Mouse (Mus musculus): ENCODE results near the gene Itm2b.
A peak's percentile ranks its signal among the peaks of the same experiment; 100 is the strongest.

Gene Itm2b

DNA sequence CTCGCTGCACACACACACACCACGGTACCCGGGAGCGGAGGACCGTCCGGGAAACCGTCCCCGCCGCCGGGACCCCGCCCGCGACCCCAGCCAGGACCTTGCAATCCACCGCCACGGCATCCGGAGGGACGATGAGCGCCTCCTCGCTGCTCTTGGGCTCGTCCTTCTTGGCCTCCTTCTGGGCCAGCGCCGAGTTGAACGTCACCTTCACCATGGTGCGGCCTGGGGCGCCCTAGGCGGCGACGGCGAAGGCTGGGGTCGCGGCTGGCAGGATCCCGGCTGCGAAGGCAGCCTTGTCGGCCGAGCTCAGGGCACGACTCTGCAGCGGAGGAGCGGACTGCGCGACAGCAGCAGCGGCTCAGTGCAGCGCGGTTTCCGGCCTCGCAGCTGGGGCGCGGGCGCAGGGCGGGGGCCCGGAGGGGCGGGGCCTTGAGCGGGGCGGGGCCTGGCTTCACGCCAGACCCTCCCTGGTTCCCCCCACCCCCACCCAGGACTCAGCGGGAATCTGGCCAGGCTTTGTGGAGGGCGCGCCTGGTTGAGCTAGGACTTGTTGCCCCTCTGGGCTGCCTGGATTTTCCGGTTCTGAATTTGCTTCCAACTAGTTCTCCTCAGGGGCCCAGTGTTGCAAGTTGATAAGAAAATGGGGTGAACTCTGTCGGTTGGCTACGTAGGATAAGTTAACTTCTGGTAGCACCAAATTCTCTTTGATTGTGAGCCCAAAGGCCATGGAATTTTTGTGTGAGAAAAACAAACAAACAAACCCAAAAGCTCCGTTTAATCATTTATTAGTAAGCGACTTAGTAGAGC lies at the start of gene Itm2b:
TSS of gene Itm2b (minus strand) at position 377 of the 807 bp plus-strand sequence.
- DNase-seq (ENCODE audit: low spot score in 2 of 2), result peak; percentile 86 to 88

- no peak for DNase-seq (ENCODE audit: low spot score in 2 of 2)
Observed at GRCm38 (mm10) chr14:73433487-73433886, 48.4 kb upstream of the Itm2b start.

DNA sequence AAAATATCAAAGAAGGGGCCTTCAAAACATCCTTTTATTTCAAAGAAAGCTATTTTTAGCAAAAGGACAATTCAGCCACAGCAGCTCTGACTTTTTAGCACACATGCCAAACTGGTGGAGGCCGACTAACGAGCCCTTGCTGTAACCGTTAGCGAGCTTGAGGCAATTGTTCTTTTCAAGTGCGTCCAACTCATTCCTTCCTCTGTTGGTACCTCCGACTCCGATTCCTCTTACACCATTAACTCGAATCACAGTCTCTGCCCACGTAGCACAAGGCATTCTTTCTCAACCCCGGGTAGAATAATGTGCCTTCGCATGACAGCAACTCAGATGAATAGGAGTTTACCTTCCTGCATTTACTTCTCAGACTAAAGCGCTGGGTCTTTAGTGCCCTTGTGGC lies 45.5 kb upstream of the Itm2b start:
- no peak for DNase-seq (ENCODE audit: low spot score in 2 of 2)

DNA sequence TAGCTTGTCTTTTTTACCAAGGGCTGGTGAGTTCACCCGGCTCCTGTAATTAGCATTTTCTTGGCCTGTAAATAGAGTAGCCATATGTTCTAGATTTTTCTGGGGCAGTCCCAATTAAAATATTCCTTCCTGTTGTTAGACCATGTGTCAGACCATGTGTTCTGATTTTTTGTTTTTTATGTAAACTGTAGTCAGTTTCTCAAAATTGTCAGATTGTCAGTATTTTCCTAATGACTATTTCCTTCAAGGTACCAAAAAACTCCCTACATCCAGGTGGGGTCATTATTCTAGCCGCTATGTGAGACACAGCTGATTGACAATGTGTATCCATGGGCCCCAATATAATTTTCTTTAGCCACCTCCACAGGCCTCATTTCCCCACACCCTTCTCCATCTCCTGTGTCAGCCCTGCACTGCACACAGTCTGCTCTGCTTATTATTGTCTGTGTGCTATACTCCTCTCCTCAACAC lies 40.5 kb upstream of the Itm2b start:
- DNase-seq (ENCODE audit: low spot score in 2 of 2), result no peak

DNA sequence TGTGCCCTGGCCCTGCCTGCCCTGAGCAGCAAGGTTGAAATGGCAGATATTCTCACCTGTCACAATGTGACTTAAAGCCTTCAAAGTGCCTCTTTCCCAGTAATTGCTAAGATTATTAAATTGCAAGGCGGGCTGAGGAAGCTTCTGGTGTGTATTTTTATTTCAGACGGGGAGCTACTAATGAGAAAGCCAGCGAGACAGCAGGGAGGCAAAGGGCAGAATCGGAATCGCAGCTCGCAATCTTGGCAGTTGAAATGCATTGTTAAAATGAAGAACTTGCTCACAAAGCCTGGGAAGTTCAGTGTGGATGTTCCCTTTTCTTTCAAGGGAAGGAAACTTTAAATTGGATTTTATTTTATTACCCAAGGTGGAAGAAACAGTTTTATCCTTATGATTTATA lies 39.9 kb upstream of the Itm2b start:
- DNase-seq (ENCODE audit: low spot score in 2 of 2), result no peak

GRCm38 (mm10) chr14:73423542-73423941 lies 38.5 kb upstream of the Itm2b start:
- no peak for DNase-seq (ENCODE audit: low spot score in 2 of 2)

- DNase-seq (ENCODE audit: low spot score in 2 of 2), result no peak
Observed at GRCm38 (mm10) chr14:73422621-73423020, 37.5 kb upstream of the Itm2b start.

- no peak for DNase-seq (ENCODE audit: low spot score in 2 of 2)
Observed at GRCm38 (mm10) chr14:73421580-73421979, 36.5 kb upstream of the Itm2b start.

- no peak for DNase-seq (ENCODE audit: low spot score in 2 of 2)
Observed at GRCm38 (mm10) chr14:73420138-73420745, 35.2 kb upstream of the Itm2b start.

- no peak for DNase-seq (ENCODE audit: low spot score in 2 of 2)
Observed at GRCm38 (mm10) chr14:73416511-73416910, 31.4 kb upstream of the Itm2b start.

- DNase-seq (ENCODE audit: low spot score in 2 of 2), result no peak
Observed at GRCm38 (mm10) chr14:73415376-73416035, 30.4 kb upstream of the Itm2b start.

- DNase-seq (ENCODE audit: low spot score in 2 of 2), result no peak
Observed at GRCm38 (mm10) chr14:73411729-73412128, 26.6 kb upstream of the Itm2b start.

DNA sequence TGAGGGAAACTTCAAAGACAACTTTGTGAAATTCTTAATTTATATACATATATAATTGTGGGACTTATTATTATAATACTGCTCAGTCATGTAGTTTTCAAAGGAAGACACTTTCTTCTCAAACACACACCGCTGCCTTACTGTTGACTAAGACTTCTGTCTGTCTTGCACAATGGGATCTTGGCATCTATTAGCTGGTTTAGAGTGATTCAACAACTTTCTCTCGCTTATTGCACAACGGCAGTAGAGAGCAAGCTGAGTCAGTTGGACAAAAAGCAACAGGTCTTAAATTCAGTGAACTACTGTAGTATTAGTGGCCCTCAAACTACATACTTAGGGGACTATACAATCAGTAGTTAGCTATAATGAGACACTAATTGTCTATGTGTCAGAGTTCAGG lies 25.0 kb upstream of the Itm2b start:
- peak; percentile 54 to 64 for DNase-seq (ENCODE audit: low spot score in 2 of 2)

GRCm38 (mm10) chr14:73408223-73408845 lies 23.2 kb upstream of the Itm2b start:
- no peak for DNase-seq (ENCODE audit: low spot score in 2 of 2)

- no peak for DNase-seq (ENCODE audit: low spot score in 2 of 2)
Observed at GRCm38 (mm10) chr14:73404016-73404415, 18.9 kb upstream of the Itm2b start.

DNA sequence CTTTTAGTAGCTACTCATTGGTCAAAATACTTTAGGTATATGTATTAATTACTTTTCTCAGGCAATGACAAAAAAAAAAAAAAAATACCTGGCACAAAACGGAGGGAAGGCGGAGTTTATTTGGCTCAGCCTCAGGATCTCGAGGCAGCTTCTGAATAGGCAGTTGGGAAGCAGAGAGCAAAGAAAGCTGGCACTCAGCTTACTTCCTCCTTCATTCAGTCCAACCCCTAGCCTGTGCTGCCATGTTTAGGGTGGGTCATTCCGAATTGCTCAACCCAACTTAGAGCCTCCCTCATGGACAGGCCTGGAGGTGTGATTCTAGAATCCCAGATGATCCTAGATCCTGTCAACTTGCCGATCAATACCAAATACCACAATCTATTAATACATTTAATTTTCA lies 18.3 kb upstream of the Itm2b start:
- no peak for DNase-seq (ENCODE audit: low spot score in 2 of 2)

- DNase-seq (ENCODE audit: low spot score in 2 of 2), result no peak
Observed at GRCm38 (mm10) chr14:73402296-73403035, 17.4 kb upstream of the Itm2b start.

DNA sequence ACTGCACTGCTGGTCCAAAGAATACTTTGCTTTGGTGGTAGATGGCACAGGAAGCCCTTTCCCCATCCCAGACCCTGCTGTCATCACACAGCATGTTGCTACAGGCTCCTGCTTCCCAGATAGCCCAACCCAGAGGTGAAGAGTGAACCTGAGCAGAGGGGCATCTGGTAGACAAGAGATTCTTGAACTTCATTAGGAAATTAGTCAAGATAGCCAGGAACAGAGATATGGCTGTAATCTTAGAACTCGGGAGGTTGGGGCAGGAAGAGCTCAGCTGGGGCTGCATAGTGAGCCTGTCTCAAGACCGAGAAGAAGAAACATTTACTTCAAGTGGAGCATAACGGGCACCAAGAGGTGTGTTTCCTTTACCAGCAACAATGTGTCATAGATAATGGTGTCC lies 16.3 kb upstream of the Itm2b start:
- DNase-seq (ENCODE audit: low spot score in 2 of 2), result no peak

DNA sequence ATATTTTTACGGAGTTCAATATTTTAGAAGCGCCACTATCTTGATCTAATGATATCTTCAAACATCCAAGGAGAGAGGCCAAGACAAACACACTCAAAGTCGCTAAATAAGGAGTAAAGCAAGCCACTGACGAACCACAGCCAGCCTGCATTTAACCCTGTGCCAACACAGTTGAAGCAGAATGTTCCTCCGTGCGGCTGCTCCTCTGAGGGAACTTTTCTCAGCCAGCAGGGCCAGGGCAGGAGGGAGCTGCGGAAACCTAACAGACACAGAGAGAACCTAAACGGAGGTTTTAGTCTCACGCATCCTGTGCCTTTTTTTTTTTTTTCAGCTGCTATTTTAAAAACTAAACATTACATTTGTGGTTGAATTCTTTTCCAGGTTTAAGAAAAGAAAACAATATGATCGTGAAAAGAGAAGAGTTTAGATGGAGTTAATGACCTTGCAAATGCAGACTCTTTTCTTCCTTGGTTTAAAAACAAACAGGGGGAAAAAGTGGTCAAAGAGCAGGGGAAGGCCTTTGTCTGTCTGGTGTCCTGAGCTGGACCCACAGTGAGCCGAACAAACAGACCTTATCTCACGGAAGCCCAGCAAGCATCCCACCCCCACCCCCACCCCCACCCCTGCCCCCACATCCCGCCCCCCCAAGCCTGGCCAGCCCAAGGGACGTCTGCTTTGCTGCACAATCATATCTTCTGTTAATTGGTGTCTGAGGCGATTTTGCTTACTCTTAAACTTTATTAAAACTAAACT lies 15.0 kb upstream of the Itm2b start:
- DNase-seq (ENCODE audit: low spot score in 2 of 2), result no peak

GRCm38 (mm10) chr14:73398367-73398996 lies 13.4 kb upstream of the Itm2b start:
- no peak for DNase-seq (ENCODE audit: low spot score in 2 of 2)

All from heart, adult 9 months (tissue).